Mouse (Mus musculus) thymus, postnatal 25 days (tissue): ENCODE results near the gene Slc39a11.

Source experiments
- DNase-seq: peaks from one replicate; pipeline ENCODE4 v3.0.0; 2022

The Slc39a11 gene

DNA sequence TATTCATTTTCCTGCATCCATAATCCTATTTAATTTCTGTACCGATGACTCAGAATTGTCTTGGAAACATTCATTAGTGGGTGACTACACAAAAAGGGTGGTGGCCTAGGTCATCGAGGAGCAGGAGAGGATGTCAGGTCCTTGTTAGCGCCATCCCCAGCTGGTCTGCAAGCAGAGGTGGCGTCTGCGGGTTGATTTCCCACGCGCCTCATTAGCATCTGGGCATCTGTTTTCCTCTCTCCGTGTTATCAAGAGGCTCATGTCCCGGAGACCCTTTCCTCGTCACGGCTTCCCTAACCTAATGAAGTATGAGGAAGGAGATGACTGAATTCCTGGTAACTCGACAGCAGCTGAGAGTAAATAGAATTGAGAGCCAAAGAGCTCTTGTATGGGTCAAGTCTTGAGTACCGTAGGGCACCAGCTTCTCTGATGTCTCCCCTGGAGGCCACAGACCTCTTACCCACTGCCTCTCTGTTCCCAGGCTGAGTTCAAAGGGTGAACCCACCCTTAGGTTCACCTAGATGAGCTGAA, 319.8 kb downstream of the Slc39a11 start:
- no peak for DNase-seq

DNA sequence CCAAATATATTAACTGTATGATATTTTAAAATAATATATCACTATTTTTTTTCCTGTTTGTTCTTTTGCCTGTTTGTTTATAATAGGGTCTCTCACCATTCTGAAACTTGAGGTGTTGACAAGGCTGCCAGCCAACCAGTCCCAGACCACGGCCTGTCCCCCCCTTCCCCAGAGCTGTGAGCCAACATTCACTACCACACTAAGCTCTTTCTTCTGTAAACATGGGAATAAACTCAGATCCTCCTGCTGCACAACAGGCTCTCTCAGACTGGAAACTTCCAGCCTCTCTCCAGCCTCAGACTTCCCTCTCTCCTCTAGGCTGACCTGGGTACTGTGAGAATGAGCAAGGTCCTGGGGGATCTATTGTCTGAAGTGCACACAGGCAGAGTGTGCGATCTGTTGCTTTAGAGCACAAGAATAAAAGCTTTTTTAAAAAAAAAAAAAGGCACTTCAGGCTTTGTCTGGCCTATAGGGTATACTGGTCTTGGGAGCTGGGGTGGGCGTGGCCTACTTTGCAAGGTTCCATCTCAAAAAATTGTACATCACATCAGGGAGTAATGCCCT, 322.3 kb downstream of the Slc39a11 start:
- no peak for DNase-seq

DNA sequence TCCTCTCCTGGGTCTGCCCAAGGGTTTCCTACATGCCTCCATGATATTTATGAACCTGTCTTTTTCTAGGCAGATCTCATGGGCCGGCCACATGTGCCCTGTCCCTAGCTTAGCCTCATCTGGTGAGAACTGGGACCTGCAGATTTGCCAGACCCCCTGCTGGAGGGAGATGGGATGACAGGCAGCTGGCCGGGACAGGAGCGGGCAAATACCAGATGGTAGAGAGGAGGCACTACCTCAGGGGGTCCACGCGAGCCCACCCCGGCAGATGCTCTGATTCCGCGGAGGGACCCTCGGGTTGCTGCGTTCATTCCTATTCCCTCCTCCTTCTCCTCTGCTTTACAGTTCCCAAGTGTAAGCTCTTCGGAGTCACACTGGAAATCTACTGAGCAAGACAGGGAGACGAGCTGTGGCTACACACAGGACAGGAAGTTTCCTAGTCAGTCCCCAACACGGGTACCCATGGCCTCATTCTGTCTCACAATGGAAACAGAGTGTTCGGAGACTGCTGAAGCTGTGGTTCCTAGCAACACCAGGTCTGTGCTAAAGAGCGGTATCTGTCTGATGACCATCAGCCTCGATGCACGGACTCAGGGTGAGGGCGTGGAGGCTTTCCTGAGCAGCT, 323.4 kb downstream of the Slc39a11 start:
- peak; percentile 73 for DNase-seq

DNA sequence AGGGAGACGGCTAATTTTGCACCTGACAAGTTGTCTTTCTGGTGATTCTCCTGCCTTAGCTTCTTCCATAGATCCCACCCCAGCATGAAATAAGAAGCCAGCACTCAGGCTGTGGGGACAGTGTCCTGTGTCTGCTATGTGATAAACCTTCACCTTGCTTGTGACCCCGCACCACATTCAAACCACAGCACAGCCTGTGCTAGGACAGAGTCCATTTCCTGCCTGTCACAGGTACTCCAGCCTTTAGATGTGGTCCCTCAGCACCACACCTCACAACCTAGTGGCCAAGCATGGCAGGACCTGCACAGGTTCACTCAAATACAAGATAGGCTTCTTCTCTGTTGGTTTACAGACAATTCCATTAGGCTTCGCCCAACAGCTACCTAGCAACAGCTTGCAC, 328.3 kb downstream of the Slc39a11 start:
- DNase-seq, result no peak

DNA sequence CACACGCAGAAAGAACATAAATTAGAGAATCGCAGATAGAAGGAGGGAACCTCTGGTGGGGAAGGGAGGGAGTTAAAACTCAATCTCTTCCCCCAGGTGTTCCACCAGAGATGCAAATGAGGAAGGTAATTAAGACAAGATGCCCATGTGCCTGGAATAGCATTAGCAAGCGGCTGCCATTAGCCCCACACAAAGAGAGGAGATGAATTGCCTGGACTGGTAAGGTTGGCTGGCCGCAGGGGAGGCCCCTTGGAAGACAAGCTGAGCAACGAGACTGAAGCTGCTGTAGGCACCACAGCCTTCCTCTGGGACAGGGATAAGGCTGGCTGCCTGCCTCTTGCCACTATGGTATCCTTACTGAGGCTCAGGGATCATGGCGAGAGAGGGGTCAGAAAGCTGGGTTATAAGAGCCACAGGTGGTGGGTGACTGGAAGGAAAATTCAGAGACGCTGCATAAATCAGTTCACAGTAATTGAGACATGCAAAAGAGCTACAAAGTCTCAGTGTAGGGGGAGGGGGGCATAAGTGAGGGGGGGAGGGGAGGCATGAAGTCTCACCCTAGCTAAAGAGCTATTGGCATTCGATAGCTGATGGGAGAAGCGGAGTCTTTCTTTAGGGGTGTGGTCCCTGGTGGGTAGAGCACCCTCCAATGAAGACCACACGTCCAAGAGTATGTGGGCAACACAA, 340.5 kb downstream of the Slc39a11 start:
- no peak for DNase-seq

DNA sequence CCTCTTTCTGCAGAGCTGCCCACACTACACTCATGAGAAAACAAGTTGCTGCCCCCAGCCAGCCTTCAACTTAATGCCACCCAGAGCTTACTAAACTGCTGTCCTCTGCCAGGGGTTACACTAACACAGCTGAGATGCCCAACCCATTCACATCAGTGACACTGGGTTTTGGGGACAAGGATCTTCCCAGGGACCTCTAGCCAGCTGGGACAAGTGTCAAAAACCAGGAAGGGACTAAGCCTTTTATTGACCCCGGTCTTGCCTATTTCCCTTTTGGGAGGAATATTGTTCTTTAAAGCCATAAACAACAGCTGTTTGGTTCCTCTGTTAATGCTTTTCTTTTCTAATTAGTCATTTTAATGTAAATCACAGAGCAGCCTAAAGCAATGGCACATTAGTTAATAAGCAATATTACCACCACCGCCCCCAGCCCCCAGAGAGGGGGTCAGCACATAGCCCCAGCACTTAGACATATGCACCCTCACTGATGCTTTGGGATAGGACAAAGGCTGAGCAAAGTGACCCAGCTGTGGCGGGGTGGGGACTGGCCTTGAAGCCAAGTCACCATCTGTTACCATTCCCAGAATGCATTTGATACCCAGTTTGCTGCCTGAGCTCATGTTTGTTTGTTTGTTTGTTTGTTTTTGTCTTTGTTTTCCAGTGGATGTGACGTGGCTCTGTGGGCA, 341.5 kb downstream of the Slc39a11 start:
- no peak for DNase-seq

DNA sequence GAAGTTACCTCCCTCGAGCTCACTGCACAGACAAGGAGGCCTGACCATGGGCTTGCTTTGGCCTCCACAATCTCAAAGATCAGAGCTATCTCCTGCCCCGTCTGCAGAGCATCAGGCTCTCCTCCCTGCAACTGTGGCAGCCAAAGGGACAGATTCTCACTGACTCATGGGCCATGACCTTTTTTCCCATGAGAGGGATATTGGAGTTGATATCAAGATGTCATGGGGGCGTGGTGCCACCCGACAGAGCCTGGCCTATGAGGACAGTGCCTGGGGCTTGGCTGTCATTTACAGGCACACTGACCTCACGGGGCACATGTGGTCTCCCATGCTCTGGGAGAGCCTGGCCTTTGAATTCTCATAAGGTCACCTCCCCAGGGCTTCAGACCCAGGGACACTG, 346.7 kb downstream of the Slc39a11 start:
- no peak for DNase-seq

DNA sequence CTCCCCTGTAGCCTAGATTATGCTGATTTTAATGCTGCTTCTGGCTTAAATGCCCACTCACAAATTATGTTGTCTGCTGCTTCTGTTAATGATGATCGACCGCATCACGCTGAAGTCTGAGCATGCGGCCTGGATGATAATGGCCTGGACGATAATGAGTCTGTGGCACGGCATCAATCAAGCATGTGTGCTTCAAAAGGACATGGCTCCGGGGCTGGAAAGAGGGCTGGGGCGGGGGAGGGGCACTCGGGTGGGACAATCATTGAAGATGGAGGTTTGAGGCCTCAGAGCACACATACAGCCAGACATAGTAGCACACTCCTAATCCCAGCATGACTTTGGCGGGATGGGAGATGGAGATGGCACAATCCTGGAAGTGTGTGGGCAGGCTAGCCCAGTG, 350.4 kb downstream of the Slc39a11 start:
- no peak for DNase-seq

DNA sequence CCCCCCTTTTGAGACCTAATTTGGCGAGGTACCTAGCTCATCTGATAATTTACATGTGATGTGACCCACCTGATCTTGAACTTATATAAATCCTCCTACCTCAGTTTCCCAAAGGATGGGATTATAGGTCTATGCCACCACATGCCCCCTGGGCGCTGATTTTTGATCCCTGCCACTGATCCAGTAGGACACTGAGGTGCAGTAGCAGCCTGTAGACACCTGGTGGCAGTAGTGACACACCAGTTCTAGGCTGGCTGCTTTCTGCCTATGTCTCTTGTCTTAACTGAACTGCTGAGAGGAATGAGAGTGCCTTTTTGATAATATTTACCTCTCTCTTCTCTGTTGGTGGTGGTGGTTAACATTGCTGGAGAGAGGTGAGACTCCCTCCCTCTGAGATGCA, 352.1 kb downstream of the Slc39a11 start:
- DNase-seq, result peak; percentile 75

DNA sequence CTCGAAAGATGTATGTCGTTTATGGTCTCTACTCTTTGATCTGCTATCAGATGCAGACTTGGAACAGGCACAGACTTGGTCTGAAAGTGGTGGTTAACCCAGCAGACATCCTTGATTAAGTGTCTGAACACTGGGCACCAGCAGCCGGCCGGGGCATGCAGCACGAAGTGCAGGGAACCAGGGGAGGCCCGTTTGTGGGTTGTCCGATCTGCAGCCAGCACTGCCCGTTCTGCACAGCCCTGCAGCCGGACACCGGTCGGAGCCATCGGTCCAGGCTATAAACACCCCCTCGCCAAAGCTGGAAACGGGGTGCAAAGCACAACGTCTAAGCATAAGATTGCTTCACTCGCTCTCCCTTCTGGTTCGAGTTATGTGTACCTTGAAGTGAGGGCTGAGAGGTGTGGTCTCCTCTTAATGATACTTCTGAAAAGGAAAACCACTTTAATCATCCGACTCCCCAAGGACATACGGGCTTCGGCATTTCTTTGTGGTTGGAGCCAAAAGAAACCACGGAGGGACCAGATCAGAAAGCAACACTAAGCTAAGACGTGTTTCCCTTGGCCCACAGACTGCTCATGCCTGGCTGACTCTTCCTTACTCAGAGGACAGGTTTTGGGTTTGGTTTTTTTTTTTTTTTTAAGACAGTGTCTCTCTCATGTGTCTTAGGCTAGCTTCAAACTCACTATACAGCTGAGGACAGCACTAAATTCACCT, 352.8 kb downstream of the Slc39a11 start:
- no peak for DNase-seq

DNA sequence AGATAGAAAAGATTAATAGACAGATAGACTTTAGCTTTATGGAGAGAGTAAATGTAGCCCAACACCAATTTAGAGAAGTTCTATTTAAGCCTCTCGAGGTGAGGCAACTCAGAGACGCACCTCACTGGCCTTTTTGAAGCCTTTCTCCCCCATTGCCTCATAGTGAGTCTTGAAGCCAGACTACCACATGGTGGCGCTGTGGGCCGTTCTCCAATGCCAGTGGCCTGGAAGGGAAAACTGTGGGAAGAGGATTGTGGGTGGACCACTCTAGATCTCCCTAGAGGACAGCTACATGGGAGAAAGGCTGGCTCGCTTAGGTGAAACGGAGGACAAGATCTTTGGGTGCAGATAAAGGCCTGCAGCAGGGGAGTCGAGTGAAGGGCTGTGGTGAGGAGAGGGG, 353.7 kb downstream of the Slc39a11 start:
- DNase-seq, result peak; percentile 42

DNA sequence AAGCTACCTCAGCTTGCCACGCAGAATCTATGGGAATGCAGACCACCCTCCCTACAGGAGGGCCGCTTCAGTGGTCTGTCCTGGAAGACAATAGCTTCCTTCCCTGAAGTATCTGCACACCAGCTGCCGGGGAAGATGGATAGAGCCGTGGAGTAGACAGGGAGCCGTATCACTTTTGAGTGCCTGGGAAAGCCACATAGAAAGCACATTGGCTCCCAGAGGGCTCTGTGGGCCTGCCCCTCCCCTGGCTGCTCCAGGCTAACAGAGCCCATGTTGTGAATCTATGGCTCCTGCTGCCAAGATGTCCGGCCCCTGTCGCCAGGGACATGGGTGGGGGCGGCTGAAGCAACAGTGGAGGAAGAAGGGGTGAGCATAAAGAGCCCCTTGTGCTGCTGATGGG, 355.4 kb downstream of the Slc39a11 start:
- no peak for DNase-seq

DNA sequence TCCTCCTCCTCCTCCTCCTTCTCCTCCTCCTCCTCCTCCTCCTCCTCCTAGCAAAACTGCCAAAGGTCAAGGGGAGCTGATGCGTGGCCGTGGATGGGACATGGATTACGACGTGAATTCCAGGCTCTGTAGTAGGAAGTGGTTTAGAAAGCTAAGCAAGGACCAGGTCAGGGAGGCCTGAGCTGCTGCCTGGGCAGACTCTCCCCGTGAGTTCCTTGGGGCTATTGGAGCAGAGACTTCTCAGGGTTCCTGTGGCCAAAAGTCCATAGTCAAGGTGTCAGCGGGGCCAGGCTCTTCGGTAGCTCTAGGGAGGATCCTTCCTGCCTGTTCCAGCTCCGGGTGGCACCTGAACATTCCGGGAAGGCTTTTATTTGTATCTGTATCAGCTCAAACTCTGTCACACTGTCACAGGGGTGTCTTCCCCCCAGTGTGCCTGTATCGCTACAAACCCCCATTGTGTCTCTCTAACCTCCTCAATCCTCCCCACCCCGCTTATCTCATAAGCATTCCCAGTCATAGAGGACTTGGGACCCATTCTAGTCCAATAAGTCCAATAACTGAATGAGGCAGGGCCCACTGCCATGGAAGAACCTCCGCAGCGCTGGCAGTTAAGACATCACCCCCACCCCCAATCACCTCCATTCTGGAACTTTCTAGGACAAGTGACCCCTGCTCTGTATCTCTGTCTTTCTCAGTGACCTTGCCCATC, 356.8 kb downstream of the Slc39a11 start:
- no peak for DNase-seq

DNA sequence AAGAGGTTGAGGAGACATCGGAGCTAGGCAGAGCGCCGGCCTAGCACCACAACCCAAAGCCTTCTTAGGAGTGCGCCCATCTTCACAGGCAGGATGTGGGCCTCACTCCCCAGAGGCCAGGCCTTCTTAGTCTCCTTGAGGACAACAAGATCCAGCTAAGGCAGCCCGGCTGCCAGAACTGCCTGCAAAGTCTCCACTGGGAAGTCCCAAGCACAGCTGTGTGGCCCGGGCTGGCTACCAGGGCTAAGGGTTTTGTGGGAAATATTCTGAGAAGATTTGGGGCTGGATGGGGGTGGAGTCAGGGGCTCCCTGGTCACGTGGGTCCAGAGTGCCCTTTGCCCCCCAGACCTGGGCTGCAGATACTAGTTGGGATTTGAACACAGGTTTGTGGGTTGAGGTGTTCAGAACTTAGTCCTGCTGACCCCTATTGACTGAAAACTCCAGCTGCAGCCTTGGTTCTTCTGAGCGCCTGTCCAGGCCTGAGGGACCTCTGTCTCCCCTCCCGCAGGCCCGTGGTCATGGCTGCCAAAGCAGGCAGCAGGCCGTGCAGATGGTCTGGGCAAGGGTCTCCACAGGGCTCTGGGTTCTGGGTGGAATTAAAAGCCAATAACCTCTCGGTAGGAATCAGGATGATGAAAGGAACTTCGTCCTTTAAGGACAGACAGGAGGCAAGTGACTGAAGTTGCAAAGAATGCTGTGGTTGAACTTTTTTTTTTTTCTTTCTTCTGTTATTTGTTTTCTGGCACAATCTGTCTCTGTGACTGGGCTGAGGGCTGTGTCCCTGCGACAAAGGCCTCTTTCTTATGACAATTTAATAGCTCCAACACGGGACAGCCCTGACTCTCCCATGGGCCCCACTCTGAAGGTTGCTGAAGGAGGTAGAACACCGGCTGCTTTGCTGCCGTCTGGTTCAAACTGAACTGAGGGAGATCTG, 357.8 kb downstream of the Slc39a11 start:
- no peak for DNase-seq

DNA sequence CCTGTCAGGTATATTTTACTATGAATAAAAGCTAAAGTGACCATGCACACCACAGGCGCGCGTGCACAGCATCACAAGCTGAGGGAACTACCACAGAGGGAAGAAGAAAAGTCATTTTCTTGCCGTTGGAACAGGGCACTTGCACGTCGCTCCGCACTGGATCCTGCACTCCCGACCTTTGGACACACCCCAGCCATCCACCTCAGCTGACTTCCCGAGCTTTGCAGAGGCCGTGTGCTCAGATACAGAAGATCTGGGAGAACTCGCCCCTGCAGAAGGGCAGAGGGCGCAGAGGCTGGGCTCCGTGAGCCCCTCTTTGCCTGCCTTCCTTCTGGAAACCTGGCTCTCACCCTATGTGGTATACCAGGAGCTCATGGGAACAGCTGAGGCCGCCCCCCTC, 359.0 kb downstream of the Slc39a11 start:
- DNase-seq, result no peak

DNA sequence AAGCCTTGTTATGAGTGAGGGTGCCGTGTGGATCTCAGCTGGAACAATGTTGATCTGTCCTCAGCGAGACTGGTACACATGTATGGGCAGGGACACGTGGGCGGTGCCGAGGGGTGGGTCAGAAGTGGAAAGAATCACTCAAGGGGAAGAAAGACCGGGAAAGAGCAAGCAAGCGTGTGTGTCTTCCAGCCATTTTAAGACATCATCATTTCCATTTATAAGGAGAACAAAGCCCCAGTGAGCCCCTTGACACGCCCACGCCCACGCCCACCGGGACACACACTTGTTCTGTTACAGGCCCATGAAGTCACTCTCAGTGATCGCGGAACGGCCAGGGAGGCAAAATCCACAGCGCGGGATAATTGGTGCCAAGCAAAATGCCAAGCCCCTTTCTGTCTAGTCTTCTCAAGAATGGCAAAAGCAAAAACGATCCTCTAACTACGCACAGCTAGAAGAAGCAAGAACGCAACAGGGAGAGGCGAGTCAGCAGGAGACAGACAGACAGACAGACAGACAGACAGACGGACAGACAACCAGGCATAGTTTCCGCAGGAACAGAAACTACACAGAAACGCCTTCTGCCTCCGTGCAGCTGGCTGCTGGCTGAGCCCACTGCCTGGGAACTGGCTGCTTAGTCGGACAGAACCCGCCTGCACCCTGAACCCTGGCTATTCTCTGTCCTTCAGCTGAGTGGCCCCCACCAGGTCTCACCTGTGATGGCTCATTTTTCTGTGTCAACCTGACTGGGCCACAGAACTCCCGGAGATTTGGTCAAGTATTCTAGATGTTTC, 364.7 kb downstream of the Slc39a11 start:
- no peak for DNase-seq

DNA sequence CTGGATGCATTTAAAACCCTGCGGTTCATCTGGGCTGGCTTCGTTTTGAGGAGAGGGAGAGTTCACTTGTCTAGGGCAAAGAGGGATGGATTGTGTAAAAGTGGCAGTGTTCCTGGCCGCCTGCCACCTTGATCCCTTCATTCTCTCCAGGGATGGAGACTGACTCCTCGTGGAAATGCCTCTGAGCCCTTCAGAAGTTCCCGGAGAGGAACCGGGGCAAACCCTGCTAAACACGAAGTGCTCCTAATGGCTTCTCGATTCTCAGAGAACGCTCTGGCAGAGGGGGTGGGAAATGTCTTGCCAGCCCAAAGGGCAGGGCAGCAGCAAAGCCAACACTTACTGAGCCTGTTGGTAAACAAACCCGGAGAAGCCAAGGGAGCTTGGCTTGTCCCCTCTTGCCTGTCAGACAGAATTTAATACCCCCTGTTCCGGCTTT, 366.5 kb downstream of the Slc39a11 start:
- no peak for DNase-seq

DNA sequence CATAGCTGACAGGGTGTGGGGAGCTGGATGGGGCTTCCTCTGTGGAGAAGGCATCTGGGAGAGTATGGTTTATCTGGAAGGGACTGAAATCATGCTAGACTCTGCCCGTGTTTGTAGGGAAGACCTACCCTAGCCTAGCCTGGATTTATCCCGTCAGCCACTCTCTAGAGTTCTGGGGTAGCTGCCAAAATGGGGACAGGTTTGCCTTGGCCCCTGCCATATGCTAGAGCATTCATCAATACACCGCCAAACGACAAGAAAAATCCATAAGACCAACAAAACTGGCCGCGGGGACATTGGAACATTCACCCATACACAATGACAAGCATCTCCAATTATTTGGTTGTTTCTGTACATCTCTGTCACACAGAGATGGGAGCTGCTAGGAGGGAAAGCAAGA, 371.6 kb downstream of the Slc39a11 start:
- no peak for DNase-seq

DNA sequence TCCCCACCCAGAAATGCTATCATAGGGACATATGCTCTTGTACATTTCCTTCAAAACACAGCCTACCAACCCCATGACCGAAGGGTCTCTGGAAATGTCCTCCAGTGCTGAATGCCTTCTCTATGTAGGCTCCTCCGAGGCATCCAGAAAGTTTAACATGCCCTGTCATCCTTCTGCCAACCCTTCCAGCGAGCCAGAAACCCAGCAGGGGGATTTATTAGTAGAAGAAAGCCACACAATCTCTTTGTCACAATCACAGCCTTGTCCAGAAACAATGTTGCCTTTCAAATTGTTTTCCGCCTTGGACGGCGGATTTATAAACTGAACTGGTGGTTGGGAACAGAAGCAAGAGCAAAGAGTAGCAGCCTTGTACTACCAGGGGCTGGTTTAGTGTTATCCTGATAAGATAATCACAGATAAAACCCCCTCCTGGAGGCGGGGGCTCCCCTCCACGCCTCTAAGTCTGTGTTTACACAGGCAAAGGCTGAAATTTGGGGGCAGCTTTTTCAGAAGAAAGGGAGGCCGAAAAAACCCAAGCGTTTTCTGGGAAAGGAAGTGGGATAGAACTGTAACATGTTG, 372.8 kb downstream of the Slc39a11 start:
- DNase-seq, result no peak

DNA sequence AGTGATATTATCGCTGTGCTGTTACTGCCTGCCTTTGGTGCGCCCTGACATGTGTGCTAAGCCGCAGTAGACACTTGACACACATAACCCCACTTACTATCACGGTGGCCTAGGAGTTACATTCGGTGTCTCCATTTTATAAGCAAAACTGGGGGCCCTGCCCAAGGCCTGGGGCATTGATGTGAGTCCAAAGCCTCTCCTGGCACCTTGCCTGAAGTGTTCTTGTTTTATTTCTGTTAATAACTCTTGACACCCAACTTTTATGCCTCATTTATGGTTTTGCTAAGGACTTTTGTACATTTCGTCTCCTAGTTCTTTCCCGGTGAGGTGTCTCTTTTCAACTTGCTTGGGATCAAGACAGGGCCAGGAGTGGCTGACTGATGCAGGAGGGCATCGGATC, 373.4 kb downstream of the Slc39a11 start:
- DNase-seq, result no peak
